Mouse (Mus musculus) cerebellum, adult (tissue): Measurements from ENCODE around the gene Rin3.
A peak's percentile ranks its signal among the peaks of the same experiment; 100 is the strongest.

ENCODE experiments used
- ATAC-seq: cut with Nextera tagmentation; 2 replicates; pipeline ENCODE4 v1.9.2; 2017; ENCODE audit warnings: mild to moderate bottlenecking, moderate library complexity, mixed read lengths; ENCODE audit not compliant: insufficient number of reproducible peaks, low FRiP score, low TSS enrichment

Rin3 gene

GRCm38 (mm10) chr12:102326753-102327340, 44.0 kb downstream of the Rin3 start:
- ATAC-seq, result no peak

- ATAC-seq, result no peak
These were observed 44.7 kb downstream of the Rin3 start for GRCm38 (mm10) chr12:102327525-102327924.

- no peak for ATAC-seq
These were observed 45.2 kb downstream of the Rin3 start for GRCm38 (mm10) chr12:102328090-102328489.

GRCm38 (mm10) chr12:102330188-102330587, 47.3 kb downstream of the Rin3 start:
- no peak for ATAC-seq

- ATAC-seq, result no peak
These were observed 47.9 kb downstream of the Rin3 start for GRCm38 (mm10) chr12:102330731-102331130.

GRCm38 (mm10) chr12:102333101-102333500, 50.3 kb downstream of the Rin3 start:
- no peak for ATAC-seq

- ATAC-seq, result no peak
These were observed 56.2 kb downstream of the Rin3 start for GRCm38 (mm10) chr12:102339085-102339484.

- no peak for ATAC-seq
These were observed 57.6 kb downstream of the Rin3 start for GRCm38 (mm10) chr12:102340471-102340870.

GRCm38 (mm10) chr12:102342147-102342546, 59.3 kb downstream of the Rin3 start:
- no peak for ATAC-seq

GRCm38 (mm10) chr12:102342602-102343001, 59.8 kb downstream of the Rin3 start:
- ATAC-seq, result no peak

GRCm38 (mm10) chr12:102345031-102345815, 62.4 kb downstream of the Rin3 start:
- ATAC-seq, result no peak

GRCm38 (mm10) chr12:102346507-102346906, 63.7 kb downstream of the Rin3 start:
- no peak for ATAC-seq

- no peak for ATAC-seq
These were observed 65.6 kb downstream of the Rin3 start for GRCm38 (mm10) chr12:102348447-102348846.

- no peak for ATAC-seq
These were observed 68.1 kb downstream of the Rin3 start for GRCm38 (mm10) chr12:102350997-102351396.

GRCm38 (mm10) chr12:102354126-102354984, 71.5 kb downstream of the Rin3 start:
- no peak for ATAC-seq

GRCm38 (mm10) chr12:102355784-102356183, 72.9 kb downstream of the Rin3 start:
- ATAC-seq, result no peak

GRCm38 (mm10) chr12:102356781-102357180, 73.9 kb downstream of the Rin3 start:
- ATAC-seq, result no peak

- no peak for ATAC-seq
These were observed 76.5 kb downstream of the Rin3 start for GRCm38 (mm10) chr12:102359390-102359789.

GRCm38 (mm10) chr12:102361189-102362161, 78.6 kb downstream of the Rin3 start:
- peak; percentile 26; the same call in 1 of the 2 replicates for ATAC-seq

- no peak for ATAC-seq
These were observed 82.2 kb downstream of the Rin3 start for GRCm38 (mm10) chr12:102365016-102365415.
